Mouse (Mus musculus) Patski (cell line): ENCODE data around the gene Ttll5. TPM values are rescaled to one million over a fixed set of nuclear protein-coding genes. Genes with fewer than 3 reads are reported as not detected.

Experiments used
- ATAC-seq: fragments of 100-300 bp; one replicate; pipeline ENCODE4 v1.8.0; 2021
- CTCF ChIA-PET: fragments of 350-600 bp; sonication (Branson Sonifier 250); formaldehyde crosslinking; loops from one replicate; lab custom pipeline; 2022; ENCODE audit warnings: inconsistent platforms; lab: Charles Lee
- POLR2A ChIA-PET: fragments of 350-600 bp; sonication (Branson Sonifier 250); formaldehyde crosslinking; loops from one replicate; lab custom pipeline; 2022; ENCODE audit warnings: antibody characterized with exemption, inconsistent platforms; lab: Charles Lee
- DNase-seq: peaks from one replicate; pipeline ENCODE4 v3.0.0-alpha.2; 2011; ENCODE audit warnings: low read depth, low spot score
- H3K27me3 ChIP-seq: fragments of 371-371 bp; one replicate; pipeline ENCODE4 v1.5.1; 2021
- CTCF ChIP-seq: fragments of 100-300 bp; IDR thresholded peaks from one replicate; pipeline ENCODE4 v1.5.1; 2021
- in situ Hi-C: fragments of 300-500 bp; cut with MboI; formaldehyde crosslinking; loops from 3 replicates; pipeline ENCODE4 v1.11.1; 2018; ENCODE audit warnings: low pct_unique_long_range_greater_than_20kb, mixed read lengths
- polyA plus RNA-seq: library from polyadenylated mRNA; unstranded; gene quantifications from one replicate; pipeline ENCODE4 v1.2.3, GENCODE M21; 2021

Gene Ttll5
- polyA plus RNA-seq, 1 experiment from 2014 or later = 14.5 TPM

DNA sequence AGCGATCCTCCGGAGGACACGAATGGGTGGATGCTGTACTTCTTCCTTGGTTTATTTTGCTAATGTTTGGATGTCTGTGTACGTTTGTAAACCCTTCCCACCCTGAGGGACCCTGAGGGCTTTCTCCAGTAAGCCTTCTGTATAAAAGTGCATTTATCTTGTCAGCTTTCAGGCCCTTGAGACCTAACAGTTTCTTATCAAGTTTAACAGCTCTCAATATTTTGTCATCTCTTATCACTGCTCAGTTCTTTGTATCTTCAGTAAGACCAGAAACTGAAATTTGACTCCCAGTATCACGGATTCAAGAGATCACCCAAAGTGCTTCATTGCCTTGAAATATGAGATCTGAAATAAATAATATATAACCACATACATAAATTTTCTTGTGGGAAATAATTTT lies 206.5 kb downstream of the Ttll5 start:
- ChIA-PET POLR2A (no interaction called here), CTCF (no interaction called here)
- in situ Hi-C loops = no loop called here
- DNase-seq = no peak
- no peak for ATAC-seq
- no peaks in the 10 kb centered on the region for H3K27me3 ChIP-seq
- TF ChIP-seq CTCF = no peak

DNA sequence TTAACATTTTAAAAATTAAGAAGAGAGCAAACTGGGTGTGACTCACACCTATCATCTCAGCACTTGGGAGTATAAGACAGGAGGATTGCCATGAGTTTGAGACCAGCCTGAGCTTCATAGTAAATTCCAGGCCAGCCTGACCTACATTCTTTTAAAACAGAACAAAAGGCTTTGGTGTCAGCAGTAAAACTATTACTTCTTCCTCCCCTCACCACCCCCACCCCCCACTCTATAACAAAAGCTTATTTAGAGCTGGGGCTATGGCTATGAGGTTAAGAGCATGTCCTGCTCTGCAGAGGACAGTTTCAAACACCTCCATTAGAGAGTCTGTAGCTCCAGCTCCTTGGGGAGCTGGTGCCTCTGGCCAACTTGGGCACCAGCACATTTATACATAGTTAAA lies 211.1 kb downstream of the Ttll5 start:
- in situ Hi-C loops = no loop called here
- ATAC-seq (no peak), DNase-seq (no peak)
- POLR2A ChIA-PET = interaction anchor here (0.6 kb wide), 1 partner anchor 11 kb away, joined by 3 read pairs; no protein-coding TSS in a partner anchor
- H3K27me3 ChIP-seq = no peaks in the 10 kb centered on the region
- CTCF ChIA-PET = interaction anchor here (1.1 to 1.3 kb wide), 2 partner anchors 11 to 13 kb away, joined by 3 to 5 read pairs; no protein-coding TSS in a partner anchor
- no peak for TF ChIP-seq CTCF

- no peak for ATAC-seq
- in situ Hi-C loops = no loop called here
- CTCF ChIA-PET = interaction anchor here (2.0 kb wide), 1 partner anchor 11 kb away, joined by 7 read pairs; no protein-coding TSS in a partner anchor
- no peak for TF ChIP-seq CTCF
- POLR2A ChIA-PET = no interaction called here
- DNase-seq = no peak
- H3K27me3 ChIP-seq = no peaks in the 10 kb centered on the region
These were observed 212.1 kb downstream of the Ttll5 start for GRCm38 (mm10) chr12:86036368-86037166.

- ChIA-PET POLR2A (no interaction called here), CTCF (interaction anchor here (0.8 to 2.2 kb wide), 3 partner anchors 10 to 38 kb away, joined by 3 to 7 read pairs (median 6); no protein-coding TSS in a partner anchor)
- DNase-seq = no peak
- in situ Hi-C loops = no loop called here
- H3K27me3 ChIP-seq = no peaks in the 10 kb centered on the region
- ATAC-seq = no peak
- no peak for TF ChIP-seq CTCF
These were observed 212.9 kb downstream of the Ttll5 start for GRCm38 (mm10) chr12:86037235-86037921.

DNA sequence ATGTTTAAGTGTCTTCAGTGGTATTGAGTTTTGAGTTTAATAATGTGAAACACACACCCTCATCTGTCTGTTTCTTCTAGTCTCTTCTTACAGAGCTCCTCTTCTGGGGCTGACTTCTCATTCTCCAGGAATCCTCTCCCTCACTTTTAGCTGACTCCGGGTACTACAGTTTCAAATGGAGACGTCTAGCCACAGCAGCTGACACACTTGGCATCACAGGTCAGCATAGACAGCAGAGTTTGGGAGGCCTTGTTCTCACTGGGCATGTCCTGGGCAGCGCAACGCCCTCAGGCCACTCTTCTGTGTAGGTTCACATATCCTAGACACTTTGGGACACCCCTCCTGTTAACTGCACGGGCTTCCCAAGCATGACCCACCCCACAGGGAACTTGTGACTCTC lies 214.6 kb downstream of the Ttll5 start:
- no peaks in the 10 kb centered on the region for H3K27me3 ChIP-seq
- POLR2A ChIA-PET = no interaction called here
- in situ Hi-C loops = no loop called here
- TF ChIP-seq CTCF = no peak
- ATAC-seq (no peak), DNase-seq (no peak)
- CTCF ChIA-PET = interaction anchor here (2.2 kb wide), 1 partner anchor 14 kb away, joined by 6 read pairs; no protein-coding TSS in a partner anchor

GRCm38 (mm10) chr12:86039751-86040150 lies 215.3 kb downstream of the Ttll5 start:
- H3K27me3 ChIP-seq = no peaks in the 10 kb centered on the region
- no peak for TF ChIP-seq CTCF
- DNase-seq (no peak), ATAC-seq (no peak)
- POLR2A ChIA-PET = interaction anchor here (0.6 kb wide), 1 partner anchor 73 kb away, joined by 3 read pairs; no protein-coding TSS in a partner anchor
- CTCF ChIA-PET = interaction anchor here (2.2 kb wide), 1 partner anchor 15 kb away, joined by 6 read pairs; no protein-coding TSS in a partner anchor
- in situ Hi-C loops = no loop called here

- H3K27me3 ChIP-seq = no peaks in the 10 kb centered on the region
- no peak for TF ChIP-seq CTCF
- ChIA-PET CTCF (no interaction called here), POLR2A (no interaction called here)
- ATAC-seq (no peak), DNase-seq (no peak)
- in situ Hi-C loops = no loop called here
These were observed 221.7 kb downstream of the Ttll5 start for GRCm38 (mm10) chr12:86046141-86046540.

- no peak for TF ChIP-seq CTCF
- DNase-seq (no peak), ATAC-seq (no peak)
- ChIA-PET POLR2A (no interaction called here), CTCF (interaction anchor here (2.2 kb wide), 1 partner anchor 10 kb away, joined by 7 read pairs; no protein-coding TSS in a partner anchor)
- in situ Hi-C loops = no loop called here
- H3K27me3 ChIP-seq = no peaks in the 10 kb centered on the region
These were observed 222.3 kb downstream of the Ttll5 start for GRCm38 (mm10) chr12:86046776-86047175.

- no peak for ATAC-seq
- POLR2A ChIA-PET = no interaction called here
- no peak for DNase-seq
- in situ Hi-C loops = no loop called here
- no peak for TF ChIP-seq CTCF
- H3K27me3 ChIP-seq = no peaks in the 10 kb centered on the region
- CTCF ChIA-PET = interaction anchor here (2.2 kb wide), 1 partner anchor 10 kb away, joined by 7 read pairs; no protein-coding TSS in a partner anchor
These were observed 222.9 kb downstream of the Ttll5 start for GRCm38 (mm10) chr12:86047376-86047775.

DNA sequence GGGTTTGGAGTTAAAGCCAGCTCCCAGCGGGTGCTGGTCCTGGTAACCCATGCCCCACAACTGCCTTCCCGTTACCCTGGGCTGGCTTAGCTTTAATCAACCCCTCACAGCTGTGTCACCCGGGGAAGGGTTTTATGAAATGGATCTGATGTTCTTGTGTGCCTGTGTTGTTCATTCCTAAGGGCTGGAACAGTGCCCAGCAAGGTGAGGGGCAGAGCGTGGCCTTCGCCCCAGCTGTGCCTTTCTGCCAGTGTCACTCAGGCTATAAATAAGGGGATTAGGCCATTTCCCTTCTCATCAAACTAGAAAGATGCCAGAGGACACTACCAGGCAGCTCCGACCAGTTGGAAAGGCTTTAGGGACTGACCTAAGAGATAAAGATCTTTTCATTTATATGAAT lies 225.4 kb downstream of the Ttll5 start:
- ChIA-PET POLR2A (no interaction called here), CTCF (no interaction called here)
- no peak for TF ChIP-seq CTCF
- in situ Hi-C loops = no loop called here
- no peak for ATAC-seq
- no peaks in the 10 kb centered on the region for H3K27me3 ChIP-seq
- DNase-seq = no peak

DNA sequence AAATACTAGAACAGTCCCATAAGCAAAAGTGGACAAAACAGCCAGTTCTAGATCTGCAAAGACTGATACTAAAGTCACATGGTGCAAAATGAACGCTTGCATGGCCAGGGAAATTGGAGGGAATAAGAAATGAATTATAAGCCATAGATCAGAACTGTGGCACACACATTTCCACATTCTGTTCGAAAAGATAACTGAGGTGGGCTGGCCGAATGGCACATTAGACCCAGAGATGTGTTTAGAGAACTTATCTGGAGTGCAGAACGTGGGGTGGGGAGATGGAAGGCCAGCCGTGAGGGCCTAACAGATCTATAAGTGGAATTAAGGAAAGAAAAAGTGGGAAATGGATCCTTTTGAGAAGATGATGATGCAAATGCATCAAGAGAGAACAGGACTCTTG lies 227.0 kb downstream of the Ttll5 start:
- H3K27me3 ChIP-seq = no peaks in the 10 kb centered on the region
- in situ Hi-C loops = no loop called here
- ATAC-seq (no peak), DNase-seq (no peak)
- ChIA-PET POLR2A (no interaction called here), CTCF (interaction anchor here (1.4 kb wide), 1 partner anchor 29 kb away, joined by 3 read pairs; no protein-coding TSS in a partner anchor)
- no peak for TF ChIP-seq CTCF
